Mouse (Mus musculus) small intestine, adult 2 months (tissue): ENCODE results near the gene Vamp4. TPM values are rescaled to one million over a fixed set of nuclear protein-coding genes. Genes with fewer than 3 reads are reported as not detected.

Source experiments
- H3K27ac ChIP-seq: fragments of 200-500 bp; 2 replicates; pipeline ENCODE4 v1.5.1; 2012; ENCODE audit warnings: low read depth, low read length, control low read depth, inconsistent platforms; ENCODE audit not compliant: insufficient read depth
- H3K27me3 ChIP-seq: fragments of 200-500 bp; 2 replicates; pipeline ENCODE4 v1.6.1; 2012; ENCODE audit warnings: mild to moderate bottlenecking, moderate library complexity, low read length, inconsistent platforms; ENCODE audit not compliant: control insufficient read depth, insufficient read depth
- H3K36me3 ChIP-seq: fragments of 200-500 bp; 2 replicates; pipeline ENCODE4 v1.6.1; 2012; ENCODE audit warnings: mild to moderate bottlenecking, low read length, control low read depth, inconsistent platforms; ENCODE audit not compliant: control insufficient read depth, insufficient read depth
- H3K4me1 ChIP-seq: fragments of 200-500 bp; 2 replicates; pipeline ENCODE4 v1.6.1; 2012; ENCODE audit warnings: low read length, inconsistent platforms, mixed read lengths; ENCODE audit not compliant: control insufficient read depth, insufficient read depth, insufficient read length
- H3K4me3 ChIP-seq: fragments of 200-500 bp; 2 replicates; pipeline ENCODE4 v1.5.1; 2012; ENCODE audit warnings: low read depth, mild to moderate bottlenecking, control low read depth, inconsistent platforms, low read length, moderate library complexity
- CTCF ChIP-seq: fragments of 200-500 bp; IDR thresholded peaks from 2 replicates; pipeline ENCODE4 v1.5.1; 2012; ENCODE audit warnings: low read depth, mild to moderate bottlenecking, control low read depth, inconsistent platforms, low read length, moderate library complexity, mixed read lengths; ENCODE audit not compliant: insufficient replicate concordance, insufficient read length; ENCODE audit errors: extremely low read depth
- POLR2A ChIP-seq: fragments of 200-500 bp; IDR thresholded peaks from 2 replicates; pipeline ENCODE4 v1.6.1; 2012; ENCODE audit warnings: low read depth, mild to moderate bottlenecking, control low read depth, inconsistent platforms, low read length, moderate library complexity
- WGBS: fragments of 180-500 bp; shearing (Covaris S2); methylation state at CpG from one replicate; pipeline ENCODE4 v1.1.7; 2018; 5-methylcytosine and 5-hydroxymethylcytosine counted together
- polyA plus RNA-seq: library from polyadenylated mRNA; depleted of rRNA; stranded (reverse); fragments of >200 nt; gene quantifications from 2 replicates; pipeline ENCODE4 v1.2.3, GENCODE M21; 2012; rRNA removed

Gene Vamp4
- polyA plus RNA-seq, 1 experiment = 6.6 TPM

GRCm38 (mm10) chr1:162636516-162636915 is 66.2 kb downstream of the Vamp4 start:
- Histone ChIP-seq H3K4me3 (no peak overlapping the region), H3K36me3 (no peaks in the 10 kb centered on the region), H3K27me3 (no peaks in the 10 kb centered on the region), H3K4me1 (no peaks in the 10 kb centered on the region), H3K27ac (no peak overlapping the region)
- TF ChIP-seq CTCF = no peak
- TF ChIP-seq POLR2A = no peak
- 53% methylated on average over 3 of the region's 3 CpGs for WGBS

GRCm38 (mm10) chr1:162638535-162638934 is 68.2 kb downstream of the Vamp4 start:
- Histone ChIP-seq H3K27me3 (no peaks in the 10 kb centered on the region), H3K4me3 (no peak overlapping the region), H3K36me3 (no peaks in the 10 kb centered on the region), H3K4me1 (no peaks in the 10 kb centered on the region), H3K27ac (no peak overlapping the region)
- TF ChIP-seq CTCF = no peak
- TF ChIP-seq POLR2A = no peak
- 86% methylated on average over 4 of the region's 4 CpGs for WGBS

GRCm38 (mm10) chr1:162639051-162639750 is 68.9 kb downstream of the Vamp4 start, which contains the start of gene Myoc:
Myoc (plus strand) TSS chr1:162639155.
- 77% methylated on average over 10 of the region's 10 CpGs for WGBS
- H3K27ac ChIP-seq = no peak within 1 kb of the TSS
- no peak for TF ChIP-seq CTCF
- TF ChIP-seq POLR2A = no peak
- no peaks in the 10 kb centered on the region for H3K36me3 ChIP-seq
- no peak within 1 kb of the TSS for H3K4me3 ChIP-seq
- no peaks in the 10 kb centered on the region for H3K4me1 ChIP-seq
- no peaks in the 10 kb centered on the region for H3K27me3 ChIP-seq

- H3K4me1 ChIP-seq = no peaks in the 10 kb centered on the region
- H3K36me3 ChIP-seq = no peaks in the 10 kb centered on the region
- H3K4me3 ChIP-seq = no peak overlapping the region
- H3K27me3 ChIP-seq = no peaks in the 10 kb centered on the region
- no peak overlapping the region for H3K27ac ChIP-seq
- 69% methylated on average over 1 of the region's 1 CpGs for WGBS
- TF ChIP-seq CTCF (no peak), POLR2A (no peak)
Observed at GRCm38 (mm10) chr1:162639861-162640260, 69.5 kb downstream of the Vamp4 start.

GRCm38 (mm10) chr1:162642591-162642990 is 72.3 kb downstream of the Vamp4 start:
- 67% methylated on average over 3 of the region's 3 CpGs for WGBS

GRCm38 (mm10) chr1:162643752-162644151 is 73.4 kb downstream of the Vamp4 start:
- Histone ChIP-seq H3K36me3 (no peaks in the 10 kb centered on the region), H3K27ac (no peak overlapping the region), H3K4me1 (no peaks in the 10 kb centered on the region), H3K27me3 (no peaks in the 10 kb centered on the region), H3K4me3 (no peak overlapping the region)
- TF ChIP-seq CTCF = no peak
- WGBS = 45% methylated on average over 4 of the region's 4 CpGs

More at GRCm38 (mm10) chr1:162642591-162642990, 72.3 kb downstream of the Vamp4 start:
- H3K4me3 ChIP-seq = no peak overlapping the region
- no peaks in the 10 kb centered on the region for H3K27me3 ChIP-seq
- no peaks in the 10 kb centered on the region for H3K36me3 ChIP-seq
- H3K4me1 ChIP-seq = no peaks in the 10 kb centered on the region
- H3K27ac ChIP-seq = no peak overlapping the region
- TF ChIP-seq POLR2A = no peak
- TF ChIP-seq CTCF = no peak

GRCm38 (mm10) chr1:162646083-162646686 is 75.9 kb downstream of the Vamp4 start:
- Histone ChIP-seq H3K4me1 (no peaks in the 10 kb centered on the region), H3K4me3 (no peak overlapping the region), H3K36me3 (no peaks in the 10 kb centered on the region), H3K27ac (no peak overlapping the region), H3K27me3 (no peaks in the 10 kb centered on the region; the same call in 1 of the 2 replicates)
- 71% methylated on average over 10 of the region's 10 CpGs for whole genome bisulfite sequencing
- TF ChIP-seq CTCF = no peak
- no peak for TF ChIP-seq POLR2A

GRCm38 (mm10) chr1:162648416-162648815 is 78.1 kb downstream of the Vamp4 start:
- Histone ChIP-seq H3K36me3 (no peaks in the 10 kb centered on the region), H3K4me3 (no peak overlapping the region), H3K27ac (no peak overlapping the region), H3K27me3 (no peaks in the 10 kb centered on the region; the same call in 1 of the 2 replicates), H3K4me1 (no peaks in the 10 kb centered on the region)
- 81% methylated on average over 14 of the region's 14 CpGs for WGBS
- no peak for TF ChIP-seq CTCF
- no peak for TF ChIP-seq POLR2A

Other genes with a start within 250 kb of the Vamp4 start
- 0.48 and 1.0 TPM in 2 replicates for gene Dnm3, start 92.5 kb upstream of the Vamp4 start, polyA plus RNA-seq
- gene Mettl13, start 22.0 kb upstream of the Vamp4 start, polyA plus RNA-seq = 1.4 and 3.0 TPM in 2 replicates
- 0.09 TPM in 1 of 2 replicates, not detected in the other for gene Myoc, start 68.6 kb downstream of the Vamp4 start, polyA plus RNA-seq
- gene Myocos, start 87.7 kb downstream of the Vamp4 start, polyA plus RNA-seq = not detected in 2 replicates
- 17.3 and 31.1 TPM in 2 replicates for gene Prrc2c, start 170.0 kb downstream of the Vamp4 start, polyA plus RNA-seq
- gene Fmo4, start 243.5 kb downstream of the Vamp4 start, polyA plus RNA-seq = 5.5 and 14.1 TPM in 2 replicates